Mouse (Mus musculus): ENCODE data around the gene Lhx5. TPM values are rescaled to one million over a fixed set of nuclear protein-coding genes. Genes with fewer than 3 reads are reported as not detected.

Lhx5 gene
- polyA plus RNA-seq, 1 experiment from 2014 or later = not detected

DNA sequence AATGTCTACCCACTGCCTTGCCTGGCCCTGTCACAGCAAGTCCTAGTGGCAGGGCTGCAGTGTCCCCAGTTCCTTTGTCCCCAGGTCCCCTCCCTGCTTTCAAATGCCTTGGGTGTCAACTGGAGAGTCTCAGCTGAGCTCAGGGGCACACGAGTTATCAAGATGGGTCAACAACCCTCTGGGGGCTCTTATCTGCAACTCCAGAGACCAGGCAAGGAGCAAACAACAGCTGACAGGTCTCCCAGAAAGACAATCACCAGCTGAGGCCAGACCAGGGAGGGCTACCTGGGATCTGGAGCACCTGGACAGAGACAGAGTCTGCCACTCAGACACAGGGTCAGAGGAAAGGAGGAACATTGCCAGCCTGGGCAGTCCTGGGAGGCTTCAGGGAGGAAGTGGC lies 24.8 kb downstream of the Lhx5 start:
- no peak overlapping the region for H3K27ac ChIP-seq
- no peak overlapping the region for H3K4me3 ChIP-seq (replicated peaks)
- 13% methylated on average over 1 of the region's 1 CpGs for WGBS
- 0 out of 2 replicates have a peak, but pooled peaks cover 8% of the 10 kb centered on the region for H3K27me3 ChIP-seq (replicated peaks)
- no peaks in the 10 kb centered on the region for H3K9me3 ChIP-seq
- H3K4me2 ChIP-seq (replicated peaks) = no peak overlapping the region
- no peaks in the 10 kb centered on the region for H3K36me3 ChIP-seq
- ATAC-seq = 0 out of 2 replicates have a peak, but pooled peaks have one; percentile 11
- no peak overlapping the region for H3K9ac ChIP-seq
- H3K4me1 ChIP-seq (replicated peaks) = no peaks in the 10 kb centered on the region

DNA sequence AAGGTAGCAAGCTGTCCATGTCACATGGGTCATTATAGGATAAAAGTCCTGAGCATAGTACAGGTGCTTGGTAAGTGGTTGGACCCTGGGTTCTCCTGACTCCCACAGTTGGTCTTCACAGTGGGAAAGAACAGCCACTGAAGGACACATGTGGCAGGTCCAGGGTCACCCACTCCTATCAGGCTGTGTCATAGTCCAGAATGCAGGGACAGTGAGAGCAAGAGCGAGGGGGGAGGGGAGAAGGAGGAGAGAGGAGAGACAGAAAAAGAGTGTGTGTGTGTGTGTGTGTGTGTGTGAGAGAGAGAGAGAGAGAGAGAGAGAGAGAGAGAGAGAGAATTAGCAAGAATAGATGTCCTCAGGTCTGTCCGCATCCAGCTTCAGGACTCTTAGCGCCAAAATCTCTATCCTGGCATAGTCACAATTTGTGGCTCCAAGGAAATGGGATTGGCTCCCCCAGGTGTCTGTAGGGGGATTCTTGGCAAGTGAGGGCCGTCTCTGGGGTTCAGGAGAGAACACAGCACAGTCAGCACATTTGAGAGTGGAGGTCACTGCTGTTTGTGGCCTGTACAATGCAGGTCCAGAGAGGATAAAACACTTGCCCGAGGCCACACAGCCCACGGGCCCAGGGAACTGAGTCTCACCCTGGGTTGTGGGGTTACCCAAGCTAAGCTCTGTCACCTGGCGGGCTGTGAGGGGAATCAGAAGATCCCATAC lies 25.5 kb downstream of the Lhx5 start:
- ATAC-seq = peak; percentile 13; the same call in 1 of the 2 replicates
- WGBS = 53% methylated on average over 7 of the region's 7 CpGs
- no peak overlapping the region for H3K4me3 ChIP-seq (replicated peaks)
- no peak overlapping the region for H3K4me2 ChIP-seq (replicated peaks)
- no peak overlapping the region for H3K9ac ChIP-seq
- no peaks in the 10 kb centered on the region for H3K36me3 ChIP-seq
- H3K9me3 ChIP-seq = no peaks in the 10 kb centered on the region
- H3K4me1 ChIP-seq (replicated peaks) = no peaks in the 10 kb centered on the region
- 0 out of 2 replicates have a peak, but pooled peaks cover 8% of the 10 kb centered on the region for H3K27me3 ChIP-seq (replicated peaks)
- no peak overlapping the region for H3K27ac ChIP-seq

DNA sequence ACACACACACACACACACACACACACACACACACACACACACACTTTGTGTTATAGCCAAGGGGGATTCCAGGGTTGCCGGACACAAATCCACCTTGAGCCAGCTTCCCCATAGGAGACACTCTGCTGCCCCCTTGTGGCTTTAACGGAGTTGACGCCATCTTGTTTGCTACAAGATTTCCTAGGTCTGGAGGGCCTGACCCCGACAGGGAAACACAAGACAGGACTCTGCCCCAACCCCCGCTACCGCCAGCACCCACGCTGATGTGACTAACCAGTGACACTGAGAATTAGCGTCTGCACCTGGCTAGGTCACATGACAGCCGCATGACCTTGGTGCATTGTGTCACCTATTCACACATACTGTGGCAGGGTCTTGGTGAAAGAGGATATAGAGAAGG lies 26.1 kb downstream of the Lhx5 start:
- Histone ChIP-seq H3K4me2 (replicated peaks) (no peak overlapping the region), H3K36me3 (no peaks in the 10 kb centered on the region), H3K9ac (no peak overlapping the region), H3K4me1 (replicated peaks) (no peaks in the 10 kb centered on the region), H3K9me3 (no peaks in the 10 kb centered on the region), H3K4me3 (replicated peaks) (no peak overlapping the region), H3K27ac (no peak overlapping the region), H3K27me3 (replicated peaks) (0 out of 2 replicates have a peak, but pooled peaks cover 8% of the 10 kb centered on the region)
- WGBS = 7% methylated on average over 9 of the region's 9 CpGs
- peak; percentile 23 for ATAC-seq

- ATAC-seq = no peak
- WGBS = 74% methylated on average over 10 of the region's 10 CpGs
- no peak overlapping the region for H3K9ac ChIP-seq
These were observed 27.6 kb downstream of the Lhx5 start for GRCm38 (mm10) chr5:120459133-120459532.

DNA sequence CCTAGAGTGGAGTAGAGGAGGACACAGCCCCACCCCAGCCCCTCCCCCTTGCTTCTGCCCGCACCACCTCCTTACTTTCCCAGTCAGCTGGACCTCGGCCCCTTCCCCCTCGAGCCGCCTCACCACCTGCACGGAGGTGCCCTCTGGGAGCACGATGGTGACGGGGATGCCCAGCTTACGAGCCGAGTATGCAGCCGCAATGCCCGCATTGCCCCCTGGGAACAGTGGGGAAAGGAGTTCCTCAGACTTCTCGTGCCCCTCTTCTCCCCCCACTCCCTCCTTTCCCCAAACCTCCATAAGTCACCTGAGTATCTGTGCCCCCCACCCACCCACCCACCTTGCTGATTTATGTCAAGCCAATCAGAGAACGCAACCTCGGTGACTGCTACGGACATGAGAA lies 30.4 kb downstream of the Lhx5 start:
- Histone ChIP-seq H3K27me3 (replicated peaks) (no peaks in the 10 kb centered on the region), H3K27ac (no peak overlapping the region), H3K9ac (no peak overlapping the region), H3K9me3 (no peaks in the 10 kb centered on the region), H3K4me2 (replicated peaks) (no peak overlapping the region), H3K4me1 (replicated peaks) (no peaks in the 10 kb centered on the region), H3K4me3 (replicated peaks) (no peak overlapping the region), H3K36me3 (no peaks in the 10 kb centered on the region)
- WGBS = 66% methylated on average over 15 of the region's 15 CpGs
- ATAC-seq = no peak

More at GRCm38 (mm10) chr5:120459133-120459532, 27.6 kb downstream of the Lhx5 start:
- Histone ChIP-seq H3K27me3 (replicated peaks) (0 out of 2 replicates have a peak, but pooled peaks cover 8% of the 10 kb centered on the region), H3K4me3 (replicated peaks) (no peak overlapping the region), H3K4me2 (replicated peaks) (no peak overlapping the region), H3K4me1 (replicated peaks) (no peaks in the 10 kb centered on the region), H3K36me3 (no peaks in the 10 kb centered on the region), H3K27ac (no peak overlapping the region), H3K9me3 (no peaks in the 10 kb centered on the region)

DNA sequence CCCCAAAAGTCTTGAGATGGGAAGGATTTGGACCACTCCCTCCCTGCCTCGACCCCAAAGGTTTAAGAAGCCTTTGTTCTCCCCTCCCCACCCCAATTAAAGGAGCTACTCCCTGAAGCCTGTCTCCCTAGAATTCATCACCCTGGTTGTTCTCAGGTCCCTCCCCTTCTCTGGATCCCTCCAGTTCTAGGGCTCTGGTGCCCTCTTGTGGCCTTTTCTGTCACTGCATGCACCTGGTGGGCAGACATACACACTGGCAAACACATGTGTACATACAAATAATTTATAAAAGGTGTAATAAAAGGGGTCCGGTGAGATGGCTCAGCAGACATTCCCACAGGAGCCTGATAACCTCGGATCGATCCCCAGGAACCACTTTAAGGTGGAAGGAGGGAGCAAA lies 32.8 kb downstream of the Lhx5 start:
- Histone ChIP-seq H3K4me2 (replicated peaks) (no peak overlapping the region), H3K9ac (no peak overlapping the region), H3K36me3 (no peaks in the 10 kb centered on the region), H3K4me3 (replicated peaks) (no peak overlapping the region), H3K9me3 (no peaks in the 10 kb centered on the region), H3K27me3 (replicated peaks) (no peaks in the 10 kb centered on the region), H3K4me1 (replicated peaks) (no peaks in the 10 kb centered on the region), H3K27ac (no peak overlapping the region)
- WGBS = 77% methylated on average over 4 of the region's 4 CpGs
- no peak for ATAC-seq

DNA sequence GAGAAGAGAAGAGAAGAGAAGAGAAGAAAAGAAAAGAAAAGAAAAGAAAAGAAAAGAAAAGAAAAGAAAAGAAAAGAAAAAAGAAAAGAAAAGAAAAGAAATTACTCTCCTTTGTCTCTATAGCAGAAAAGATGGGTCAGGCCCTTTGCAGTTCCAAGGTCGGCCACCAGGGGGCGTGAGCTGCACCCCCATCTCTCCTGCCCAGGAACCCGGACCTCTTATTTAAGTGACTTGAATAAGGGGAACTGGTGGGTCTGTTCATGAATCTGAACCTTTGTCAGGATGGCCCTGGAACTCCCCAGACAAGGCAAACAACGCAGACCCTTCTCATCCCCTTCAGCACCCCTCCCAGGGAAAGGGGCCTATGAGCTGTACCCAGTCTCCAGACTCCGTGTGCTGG lies 33.6 kb downstream of the Lhx5 start:
- 41% methylated on average over 5 of the region's 5 CpGs for WGBS
- Histone ChIP-seq H3K4me1 (replicated peaks) (no peaks in the 10 kb centered on the region), H3K36me3 (no peaks in the 10 kb centered on the region), H3K27ac (no peak overlapping the region), H3K9me3 (no peaks in the 10 kb centered on the region), H3K27me3 (replicated peaks) (no peaks in the 10 kb centered on the region), H3K9ac (no peak overlapping the region), H3K4me3 (replicated peaks) (no peak overlapping the region), H3K4me2 (replicated peaks) (no peak overlapping the region)
- ATAC-seq = no peak

DNA sequence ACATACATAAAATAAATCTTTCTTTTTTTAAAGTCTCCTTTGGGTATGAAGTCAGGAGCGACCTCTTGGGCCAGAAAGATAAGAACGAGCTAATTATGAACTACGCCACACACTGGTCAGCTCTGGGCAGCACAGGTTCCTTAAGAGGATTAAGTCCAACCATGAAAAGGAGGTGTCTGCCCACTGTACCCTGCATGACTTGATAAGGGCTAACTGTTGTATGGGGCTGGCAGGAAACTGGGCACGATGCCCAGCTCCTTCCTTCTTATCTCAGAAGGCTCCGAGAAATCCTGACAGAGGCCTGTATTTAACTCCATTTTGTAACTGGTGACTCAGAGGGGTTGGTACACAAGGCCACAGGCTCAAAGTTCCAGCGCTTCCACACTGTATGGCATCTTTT lies 34.4 kb downstream of the Lhx5 start:
- Histone ChIP-seq H3K27me3 (replicated peaks) (no peaks in the 10 kb centered on the region), H3K36me3 (no peaks in the 10 kb centered on the region), H3K9me3 (no peaks in the 10 kb centered on the region), H3K4me3 (replicated peaks) (no peak overlapping the region), H3K9ac (no peak overlapping the region), H3K27ac (no peak overlapping the region), H3K4me2 (replicated peaks) (no peak overlapping the region), H3K4me1 (replicated peaks) (no peaks in the 10 kb centered on the region)
- peak; percentile 47 for ATAC-seq
- WGBS = 70% methylated on average over 6 of the region's 6 CpGs

DNA sequence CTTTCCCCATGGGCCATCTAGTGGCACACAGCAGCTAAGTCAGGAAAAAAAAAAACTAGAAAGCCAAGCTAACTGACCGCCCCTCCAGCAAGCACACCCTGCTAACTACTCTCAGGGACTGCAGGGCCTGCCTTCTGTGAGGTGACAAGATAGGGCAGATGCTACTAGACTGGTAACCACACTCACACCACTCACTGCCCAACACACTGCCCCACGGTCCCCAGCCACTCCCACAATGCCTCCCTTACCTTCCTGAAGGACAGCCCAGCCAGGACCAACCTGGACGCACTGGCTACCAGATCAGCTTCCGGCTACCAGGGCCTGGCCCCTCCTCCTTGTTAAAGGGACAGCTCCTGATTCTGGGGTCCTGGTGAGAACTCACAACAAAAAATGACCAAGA lies 35.5 kb downstream of the Lhx5 start:
- Histone ChIP-seq H3K4me3 (replicated peaks) (peak overlapping the region; percentile 25), H3K27me3 (replicated peaks) (no peaks in the 10 kb centered on the region), H3K36me3 (no peaks in the 10 kb centered on the region), H3K27ac (no peak overlapping the region), H3K4me1 (replicated peaks) (no peaks in the 10 kb centered on the region), H3K9me3 (no peaks in the 10 kb centered on the region), H3K9ac (no peak overlapping the region; the same call in 1 of the 2 replicates), H3K4me2 (replicated peaks) (peak overlapping the region; percentile 40)
- 6% methylated on average over 4 of the region's 4 CpGs for WGBS
- ATAC-seq = peak; percentile 46

DNA sequence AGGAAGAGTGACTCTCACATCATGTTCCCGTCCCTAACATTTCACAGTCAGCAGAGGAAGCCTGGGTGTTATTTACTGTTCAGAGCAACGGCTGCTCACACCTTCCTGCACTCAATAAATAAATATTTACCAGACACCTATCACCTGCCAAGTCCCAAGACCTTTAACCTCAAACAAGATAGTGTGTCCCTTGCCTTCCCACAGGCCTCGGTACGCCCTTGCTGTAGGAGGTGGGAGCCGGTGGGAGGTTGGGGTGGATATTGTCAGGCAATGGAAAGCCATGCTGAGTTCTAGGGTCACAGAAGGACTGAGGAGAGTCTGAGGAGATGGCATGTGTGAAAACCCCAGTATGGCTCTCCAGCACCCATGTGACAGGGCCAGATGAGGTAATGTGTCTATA lies 36.8 kb downstream of the Lhx5 start:
- ATAC-seq = peak; percentile 39; the same call in 1 of the 2 replicates
- Histone ChIP-seq H3K36me3 (no peaks in the 10 kb centered on the region), H3K9me3 (no peaks in the 10 kb centered on the region), H3K4me3 (replicated peaks) (no peak overlapping the region), H3K27ac (no peak overlapping the region), H3K4me1 (replicated peaks) (no peaks in the 10 kb centered on the region), H3K9ac (no peak overlapping the region), H3K27me3 (replicated peaks) (no peaks in the 10 kb centered on the region), H3K4me2 (replicated peaks) (no peak overlapping the region)
- WGBS = 60% methylated on average over 5 of the region's 5 CpGs

GRCm38 (mm10) chr5:120468830-120469229 lies 37.3 kb downstream of the Lhx5 start:
- 69% methylated on average over 6 of the region's 6 CpGs for WGBS
- Histone ChIP-seq H3K4me3 (replicated peaks) (no peak overlapping the region), H3K27ac (no peak overlapping the region), H3K27me3 (replicated peaks) (no peaks in the 10 kb centered on the region), H3K36me3 (no peaks in the 10 kb centered on the region), H3K9me3 (no peaks in the 10 kb centered on the region), H3K9ac (no peak overlapping the region), H3K4me2 (replicated peaks) (no peak overlapping the region), H3K4me1 (replicated peaks) (no peaks in the 10 kb centered on the region)
- no peak for ATAC-seq

DNA sequence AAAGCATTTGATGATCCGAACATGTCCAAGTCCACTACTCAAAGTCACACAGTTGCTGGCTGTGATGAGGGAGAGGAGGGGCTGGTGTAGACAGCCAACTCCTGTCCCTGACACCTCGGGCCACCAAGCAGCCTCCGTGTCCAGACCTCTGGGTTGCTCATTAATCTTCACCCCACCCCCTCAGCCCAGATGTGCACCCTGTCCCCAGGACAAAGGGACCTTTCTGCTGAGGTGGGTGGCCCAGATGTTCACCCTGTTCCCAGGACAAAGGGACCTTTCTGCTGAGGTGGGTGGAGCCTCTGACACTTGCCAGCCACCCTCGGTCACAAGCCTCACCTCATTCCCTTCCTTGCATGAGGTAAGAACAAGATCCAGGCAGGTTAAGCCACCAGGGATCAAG lies 40.0 kb downstream of the Lhx5 start:
- Histone ChIP-seq H3K27ac (no peak overlapping the region), H3K36me3 (no peaks in the 10 kb centered on the region), H3K4me1 (replicated peaks) (no peaks in the 10 kb centered on the region), H3K4me2 (replicated peaks) (no peak overlapping the region), H3K9me3 (no peaks in the 10 kb centered on the region), H3K9ac (no peak overlapping the region), H3K27me3 (replicated peaks) (no peaks in the 10 kb centered on the region), H3K4me3 (replicated peaks) (no peak overlapping the region)
- 36% methylated on average over 4 of the region's 4 CpGs for WGBS
- ATAC-seq = peak; percentile 49

GRCm38 (mm10) chr5:120472770-120473169 lies 41.3 kb downstream of the Lhx5 start, which contains the start of gene Sdsl:
Gene Sdsl (minus strand): TSS chr5:120472810.
- 64% methylated on average over 8 of the region's 8 CpGs for WGBS
- H3K9me3 ChIP-seq = no peaks in the 10 kb centered on the region
- no peak within 1 kb of the TSS for H3K4me3 ChIP-seq (replicated peaks)
- H3K27ac ChIP-seq = no peak within 1 kb of the TSS
- H3K27me3 ChIP-seq (replicated peaks) = no peaks in the 10 kb centered on the region
- H3K9ac ChIP-seq = no peak within 1 kb of the TSS
- H3K4me1 ChIP-seq (replicated peaks) = no peaks in the 10 kb centered on the region
- H3K4me2 ChIP-seq (replicated peaks) = no peak within 1 kb of the TSS
- no peaks in the 10 kb centered on the region for H3K36me3 ChIP-seq
- no peak for ATAC-seq

Data from intestine, embryonic 15.5 days (tissue).